Mouse (Mus musculus) effector memory CD4-positive, alpha-beta T cell, adult 5 months (primary cell): ENCODE data around the gene Cttnbp2nl. TPM values are rescaled to one million over a fixed set of nuclear protein-coding genes. Genes with fewer than 3 reads are reported as not detected.

Experiments used
- polyA plus RNA-seq: library from polyadenylated mRNA; unstranded; fragments of 100-300 nt; shearing (Covaris generic); gene quantifications from one replicate; pipeline ENCODE4 v1.2.1, GENCODE M21; 2017

Cttnbp2nl gene
- polyA plus RNA-seq = not detected

DNA sequence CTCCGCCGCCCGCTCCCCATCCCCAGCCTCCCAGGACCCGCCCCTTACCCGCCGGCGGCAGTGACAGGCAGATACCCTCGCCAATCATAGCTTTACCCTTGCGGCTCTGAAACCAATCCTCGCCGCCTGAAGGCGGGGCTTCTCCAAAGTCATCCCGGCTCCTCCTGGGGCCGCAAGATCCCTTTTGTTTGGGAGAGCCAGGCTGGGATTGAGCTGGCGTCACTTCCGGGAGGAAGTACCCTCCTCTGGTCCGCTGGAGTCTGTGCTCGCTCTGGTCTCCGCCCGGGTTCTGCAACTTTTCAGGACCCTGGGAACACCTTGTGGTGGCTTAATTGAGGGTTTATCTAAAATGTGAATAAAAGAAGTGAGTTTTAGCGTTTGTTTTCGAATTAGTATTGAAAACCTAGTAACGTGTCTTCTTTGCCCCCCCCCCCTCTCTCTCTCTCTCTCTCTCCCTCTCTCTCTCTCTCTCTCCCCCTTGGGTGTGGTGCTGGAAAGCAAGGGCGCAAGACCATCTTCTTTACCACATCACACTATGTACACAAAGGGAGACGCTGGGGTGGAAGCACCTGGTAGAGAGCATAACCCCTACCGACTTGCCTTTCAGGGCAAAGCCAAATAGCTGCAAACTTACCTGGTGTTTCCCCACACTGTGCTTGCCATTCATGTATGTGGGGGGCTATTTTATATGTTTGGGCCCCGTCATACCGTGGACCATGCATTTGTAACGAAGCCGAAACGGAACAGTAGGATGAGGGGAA lies at the start of gene Cttnbp2nl:
Gene Cttnbp2nl (minus strand): TSS at position 210 of the 761 bp plus-strand sequence.

DNA sequence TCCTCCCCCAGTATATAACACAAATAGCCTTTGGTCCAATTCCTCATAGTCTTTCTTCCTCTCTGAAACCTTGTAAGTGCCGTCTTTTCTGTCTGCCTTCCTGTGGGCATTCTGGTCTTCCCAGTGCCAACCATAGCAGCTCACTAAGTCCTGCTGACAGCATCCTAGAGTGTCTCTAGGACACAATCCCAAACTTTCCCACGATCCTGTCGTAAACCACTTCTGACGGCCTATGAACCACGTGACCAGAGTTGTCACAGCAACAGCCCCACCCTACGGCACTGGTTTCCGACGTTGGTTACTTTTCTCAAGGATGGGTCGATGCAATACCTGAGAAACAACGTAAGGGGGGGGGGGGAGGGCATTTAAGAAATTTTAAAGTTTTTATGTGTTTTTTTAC lies 13.6 kb upstream of the Cttnbp2nl start, which contains the start of gene 4930564D02Rik:
Gene 4930564D02Rik (plus strand): TSS at position 301 of the 400 bp plus-strand sequence.

DNA sequence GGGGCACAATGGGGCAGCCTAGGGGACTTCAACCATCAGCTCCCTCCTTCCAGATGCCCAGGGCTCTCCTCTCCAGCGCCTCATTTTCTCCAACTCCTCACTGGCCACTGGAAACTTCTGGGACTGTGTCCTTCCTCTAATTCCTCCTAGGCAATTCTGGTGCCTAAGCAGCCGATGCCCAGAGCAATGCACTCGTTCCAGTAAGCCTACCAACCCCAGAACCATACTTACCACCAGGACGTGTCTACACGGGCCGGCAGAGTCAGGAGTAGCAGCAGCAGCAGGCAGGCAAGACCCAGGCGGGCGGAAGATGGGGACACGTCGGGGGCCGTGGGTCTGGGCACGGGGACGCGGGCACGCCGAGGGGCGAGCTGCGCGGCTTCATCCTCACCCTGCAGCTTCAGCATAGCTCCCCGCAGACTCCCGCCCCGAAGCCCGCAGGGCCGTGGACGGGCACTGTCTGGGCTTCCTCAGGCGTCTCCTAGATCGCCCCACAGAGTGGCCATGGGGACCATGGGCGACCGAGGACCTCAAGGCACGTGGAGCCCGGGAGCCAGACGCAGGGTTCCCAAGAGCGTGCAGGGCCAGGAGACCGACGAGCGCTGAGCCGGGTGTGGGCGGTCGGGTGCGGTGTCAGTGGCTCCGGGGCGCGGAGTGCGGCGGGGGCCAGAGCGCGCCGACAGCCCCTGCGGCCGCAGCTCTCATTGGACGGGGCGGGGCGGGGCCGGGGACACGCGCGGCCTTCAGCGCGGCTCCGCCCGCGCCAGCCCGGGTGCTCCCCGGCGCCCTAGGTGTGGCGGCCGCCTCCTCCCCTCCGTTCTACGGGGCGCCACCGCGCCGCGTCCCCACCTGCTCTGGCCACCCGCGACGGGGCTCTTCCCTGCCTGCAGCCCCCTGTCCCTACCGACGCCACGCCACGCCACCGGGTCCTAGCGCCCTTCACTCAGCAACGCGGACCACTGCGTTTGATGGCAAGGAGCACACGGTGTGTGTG lies 91.6 kb downstream of the Cttnbp2nl start, which contains the start of gene Wnt2b:
Gene Wnt2b (minus strand): TSS at position 856 of the 994 bp plus-strand sequence.

Other genes with a start within 250 kb of the Cttnbp2nl start
- gene Mov10, start 234.6 kb downstream of the Cttnbp2nl start, polyA plus RNA-seq = 29.8 TPM
- 46.2 TPM for gene St7l, start 189.1 kb downstream of the Cttnbp2nl start, polyA plus RNA-seq
- gene Capza1, start 188.6 kb downstream of the Cttnbp2nl start, polyA plus RNA-seq = 331 TPM
- gene Wnt2b, start 91.2 kb downstream of the Cttnbp2nl start, polyA plus RNA-seq = not detected
- gene 4930564D02Rik, start 13.7 kb upstream of the Cttnbp2nl start, polyA plus RNA-seq = not detected